Mouse (Mus musculus) heart, postnatal 36 days (tissue): Measurements from ENCODE around the gene Cenpx. TPM values are rescaled to one million over a fixed set of nuclear protein-coding genes. Genes with fewer than 3 reads are reported as not detected.
A peak's percentile ranks its signal among the peaks of the same experiment; 100 is the strongest.

Experiments
- DNase-seq, 2 experiments: peaks; one replicate each; pipeline ENCODE4 v3.0.0; 2021 to 2022
- intact Hi-C: fragments of 180-260 bp; cut with DNase I; formaldehyde crosslinking; loops from one replicate; pipeline ENCODE4 v1.15.1; 2025
- total RNA-seq, 2 experiments: library from RNA; stranded (reverse); gene quantifications; 2 replicates each; pipeline ENCODE4 v1.2.3; 2021

Gene Cenpx
- total RNA-seq, 2 experiments from 2014 or later = 33.1 to 38.3 TPM

DNA sequence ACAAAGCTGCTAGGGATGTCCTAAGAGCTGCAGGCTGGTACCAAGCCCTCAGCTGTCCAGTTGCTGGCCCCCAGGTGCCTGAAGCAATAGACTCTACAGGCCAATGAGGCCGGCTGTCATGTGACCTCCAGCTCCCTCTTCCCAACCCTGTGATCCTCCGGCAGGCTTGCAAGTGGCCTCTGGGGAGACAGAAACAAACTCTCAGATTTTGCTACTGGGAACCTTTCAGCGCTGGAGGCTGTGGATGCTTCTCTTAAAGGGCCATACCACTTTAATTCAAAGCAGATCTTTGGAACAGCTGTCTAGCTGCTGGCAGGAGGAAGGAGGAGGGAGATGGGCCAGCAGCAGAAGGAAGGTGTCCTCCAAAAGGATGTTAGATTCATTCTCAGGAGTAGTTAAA lies 46.9 kb downstream of the Cenpx start:
- DNase-seq = no peak
- intact Hi-C loops = no loop called here

DNA sequence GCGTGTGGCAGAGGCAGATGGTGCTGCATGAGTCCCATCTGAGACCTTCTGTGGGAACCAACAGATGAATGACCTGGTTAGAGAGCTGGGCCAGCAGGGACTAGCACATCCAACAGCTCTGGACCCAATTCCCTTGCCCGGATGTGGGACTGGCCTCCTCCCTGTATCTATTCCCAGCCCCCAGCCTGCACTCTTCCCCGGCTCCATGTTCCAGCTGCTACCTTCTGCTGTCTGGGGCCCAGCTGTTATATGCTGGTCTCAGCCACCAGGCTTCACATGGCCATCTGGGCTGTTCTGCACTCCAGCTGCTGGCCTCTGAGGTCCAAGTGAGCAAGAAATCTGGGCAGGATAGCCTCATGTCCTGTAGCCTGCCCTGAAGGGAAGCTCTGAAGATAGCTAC lies 48.1 kb downstream of the Cenpx start:
- peak; percentile 59 for DNase-seq
- intact Hi-C loops = no loop called here

DNA sequence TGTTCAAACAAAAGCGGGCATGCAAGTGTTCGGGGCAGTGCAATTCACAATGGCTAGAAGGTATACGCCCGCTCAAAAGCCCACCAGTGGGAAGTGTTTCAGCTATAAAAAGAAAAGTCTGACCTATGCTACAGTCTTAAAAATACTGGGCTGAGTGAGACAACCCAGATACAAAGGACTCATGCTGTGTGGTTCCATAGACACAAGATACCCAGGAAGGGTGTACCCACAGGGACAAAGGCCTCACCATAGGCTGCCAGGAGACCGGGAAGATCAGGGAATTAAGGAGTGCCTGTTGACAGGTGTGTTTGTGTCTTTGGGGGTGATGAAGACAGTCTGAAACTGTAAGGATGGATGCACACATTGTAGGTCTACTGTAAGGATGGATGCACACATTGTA lies 49.8 kb downstream of the Cenpx start:
- intact Hi-C loops = no loop called here
- DNase-seq = no peak

DNA sequence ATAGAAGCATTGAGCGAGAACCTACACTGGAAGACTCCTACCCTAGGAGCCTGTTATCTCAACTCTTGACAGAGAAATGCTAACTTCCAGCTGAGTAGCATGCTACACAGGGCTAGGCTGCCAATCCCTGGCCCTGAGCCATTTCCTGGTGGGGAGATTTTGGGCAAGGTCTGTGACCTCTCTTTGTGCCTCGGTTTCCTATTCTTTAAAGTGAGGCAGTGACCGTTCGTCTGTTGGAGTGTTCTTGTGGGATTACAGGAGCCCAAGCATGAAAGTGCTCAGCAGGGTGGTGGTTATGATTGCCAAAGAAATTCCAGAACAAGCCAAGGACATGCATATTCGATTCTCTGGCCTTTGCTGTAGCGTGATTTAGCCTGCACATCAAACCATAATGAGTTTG lies 50.8 kb downstream of the Cenpx start:
- no peak for DNase-seq
- intact Hi-C loops = no loop called here

DNA sequence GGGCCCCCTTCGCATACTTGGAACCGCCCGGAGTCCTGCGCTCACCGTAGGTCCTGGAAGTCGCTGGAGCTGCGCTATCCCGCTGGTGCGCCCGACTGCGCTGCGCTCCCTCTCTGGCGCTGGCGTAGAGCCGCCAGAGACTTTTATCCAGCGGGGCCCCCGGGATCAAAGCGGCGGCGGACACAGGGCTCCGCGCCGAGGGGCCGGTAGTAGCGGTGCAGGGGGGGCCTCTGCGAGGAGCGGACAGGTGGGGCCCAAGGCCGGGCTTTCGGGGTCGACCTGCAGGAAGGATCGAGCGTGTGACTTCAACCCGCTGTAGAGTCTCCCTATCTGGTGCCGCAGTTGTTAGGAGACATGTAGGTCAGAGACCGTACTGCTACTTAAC lies 52.5 kb downstream of the Cenpx start, which contains the start of gene Notum:
Notum (minus strand) TSS at position 100 of the 385 bp plus-strand sequence.
- intact Hi-C loops = no loop called here
- no peak for DNase-seq

Other genes starting within 250 kb of the Cenpx start
- gene Arl16, start 246.1 kb downstream of the Cenpx start, total RNA-seq = 10 to 100 TPM in 1 of 2 experiments, 1 to 10 TPM in 1; 8.6 to 12.2 TPM
- 100 to 1,000 TPM; 222 to 245 TPM for gene Mrpl12, start 229.1 kb downstream of the Cenpx start, total RNA-seq
- gene Slc25a10, start 221.9 kb downstream of the Cenpx start, total RNA-seq = 10 to 100 TPM; 13.4 to 15.0 TPM
- 1 to 10 TPM in 1 of 2 experiments, under 1 TPM in 1; 0.80 to 1.2 TPM for gene Gcgr, start 183.0 kb downstream of the Cenpx start, total RNA-seq
- 10 to 100 TPM; 43.1 to 43.7 TPM for gene Mcrip1, start 164.0 kb downstream of the Cenpx start, total RNA-seq
- under 1 TPM in 1 of 2 experiments, not detected in 1; 0.67 TPM for gene Ppp1r27, start 162.6 kb downstream of the Cenpx start, total RNA-seq
- 100 to 1,000 TPM; 252 to 258 TPM for gene P4hb, start 140.5 kb downstream of the Cenpx start, total RNA-seq
- 100 to 1,000 TPM; 147 to 150 TPM for gene Arhgdia, start 132.1 kb downstream of the Cenpx start, total RNA-seq
- gene Alyref, start 115.4 kb downstream of the Cenpx start, total RNA-seq = 10 to 100 TPM; 46.4 to 47.8 TPM
- gene Anapc11, start 115.3 kb downstream of the Cenpx start, total RNA-seq = 10 to 100 TPM; 75.6 to 87.1 TPM
- gene Npb, start 105.3 kb downstream of the Cenpx start, total RNA-seq = not detected
- gene Pcyt2, start 95.8 kb downstream of the Cenpx start, total RNA-seq = 10 to 100 TPM; 48.2 to 54.6 TPM
- 10 to 100 TPM; 10.0 to 10.1 TPM for gene Sirt7, start 88.5 kb downstream of the Cenpx start, total RNA-seq
- gene Mafg, start 80.1 kb downstream of the Cenpx start, total RNA-seq = 10 to 100 TPM; 39.3 to 43.8 TPM
- gene Pycr1, start 70.0 kb downstream of the Cenpx start, total RNA-seq = 1 to 10 TPM; 1.2 to 1.3 TPM
- 10 to 100 TPM; 76.1 to 78.1 TPM for gene Myadml2, start 65.6 kb downstream of the Cenpx start, total RNA-seq
- gene Notum, start 52.6 kb downstream of the Cenpx start, total RNA-seq = not detected
- gene Aspscr1, start 40.8 kb downstream of the Cenpx start, total RNA-seq = 10 to 100 TPM; 42.2 to 43.0 TPM
- 1 to 10 TPM; 5.3 to 7.0 TPM for gene Lrrc45, start 187 bp upstream of the Cenpx start, total RNA-seq
- gene Rac3, start 7.7 kb upstream of the Cenpx start, total RNA-seq = 1 to 10 TPM in 1 of 2 experiments, under 1 TPM in 1; 0.36 to 1.6 TPM
- gene Dcxr, start 13.5 kb upstream of the Cenpx start, total RNA-seq = 10 to 100 TPM in 1 of 2 experiments, 1 to 10 TPM in 1; 9.2 to 12.0 TPM
- 10 to 100 TPM; 14.4 to 19.7 TPM for gene Cbr2, start 18.4 kb upstream of the Cenpx start, total RNA-seq
- 10 to 100 TPM; 22.1 to 34.1 TPM for gene Hmga1b, start 49.1 kb upstream of the Cenpx start, total RNA-seq
- gene Rfng, start 70.5 kb upstream of the Cenpx start, total RNA-seq = 10 to 100 TPM; 11.2 to 13.3 TPM
- 10 to 100 TPM; 54.6 to 58.4 TPM for gene Gps1, start 70.5 kb upstream of the Cenpx start, total RNA-seq
- gene Dus1l, start 82.7 kb upstream of the Cenpx start, total RNA-seq = 10 to 100 TPM; 25.0 to 29.0 TPM
- gene Fasn, start 110.8 kb upstream of the Cenpx start, total RNA-seq = 10 to 100 TPM; 17.3 to 65.9 TPM
- gene Ccdc57, start 219.1 kb upstream of the Cenpx start, total RNA-seq = 1 to 10 TPM in 1 of 2 experiments, under 1 TPM in 1; 0.79 to 1.6 TPM
- 1 to 10 TPM; 1.3 to 1.9 TPM for gene Slc16a3, start 234.7 kb upstream of the Cenpx start, total RNA-seq